ENCODE assay signal across 9 mouse cellular contexts in genomic region chr14:57707100-57707893, GRCm38 (mm10). TPM values are rescaled to one million over a fixed set of nuclear protein-coding genes. Genes with fewer than 3 reads are reported as not detected.
DNase-seq lines count a peak whose midpoint lies in the region; ATAC-seq lines count a peak whose summit lies in the region.
"Had no signal": no experiment of that assay in that cellular context is flagged by ENCODE, and none has a peak within 500 bp of the region (broad histone marks: within the 10 kb centered on the region; RNA-seq: fewer than 3 reads in every experiment).

No protein-coding gene starts in this region.

- H3K27ac ChIP-seq in embryonic facial prominence, embryonic 12.5 days = peak overlapping the region; percentile 60
- H3K27ac ChIP-seq in heart, embryonic 15.5 days = peak overlapping the region; percentile 80
- H3K27ac ChIP-seq in midbrain, embryonic 16.5 days (ENCODE audit: low read length) = peak overlapping the region; percentile 66

- no peak for ATAC-seq in embryonic facial prominence, embryonic 12.5 days (ENCODE audit: insufficient number of reproducible peaks, insufficient read depth, low FRiP score, low TSS enrichment)
- 0 out of 2 replicates have a peak, but pooled peaks have one; percentile 13 for ATAC-seq in heart, embryonic 15.5 days (replicated peaks; ENCODE audit: insufficient number of reproducible peaks, insufficient read depth, low FRiP score, low read depth)
- peak; percentile 36 for ATAC-seq in midbrain, embryonic 16.5 days
- ATAC-seq in inflammation-experienced regulatory T-cells, adult 6 months = no peak

- H3K27me3 ChIP-seq in embryonic facial prominence, embryonic 12.5 days = no peaks in the 10 kb centered on the region
- no peaks in the 10 kb centered on the region for H3K27me3 ChIP-seq in heart, embryonic 15.5 days
- no peaks in the 10 kb centered on the region for H3K27me3 ChIP-seq in midbrain, embryonic 16.5 days (ENCODE audit: control insufficient read depth, insufficient read depth, low read depth, low read length)

- DNase-seq in retina, postnatal 1 day = peak; percentile 21
- no peak for DNase-seq in retina, embryonic 14.5 days (ENCODE audit: low spot score)
- DNase-seq in kidney, postnatal 36 days = peak; percentile 44 to 54
- no peak for DNase-seq in spleen, postnatal 10 days (ENCODE audit: low spot score in 2 of 2)

- no peak overlapping the region for H3K4me2 ChIP-seq in embryonic facial prominence, embryonic 12.5 days (replicated peaks)
- no peak overlapping the region for H3K4me2 ChIP-seq in heart, embryonic 15.5 days
- H3K4me2 ChIP-seq in midbrain, embryonic 16.5 days (ENCODE audit: low read length) = peak overlapping the region; percentile 16; the same call in 1 of the 2 replicates

- no peaks in the 10 kb centered on the region for H3K9me3 ChIP-seq in embryonic facial prominence, embryonic 12.5 days
- H3K9me3 ChIP-seq in heart, embryonic 15.5 days (replicated peaks) = no peaks in the 10 kb centered on the region
- H3K9me3 ChIP-seq in midbrain, embryonic 16.5 days (replicated peaks; ENCODE audit: control insufficient read depth, low read length, poor library complexity, severe bottlenecking) = no peaks in the 10 kb centered on the region

- H3K9ac ChIP-seq in embryonic facial prominence, embryonic 12.5 days = no peak overlapping the region; the same call in 1 of the 2 replicates
- H3K9ac ChIP-seq in heart, embryonic 15.5 days = peak overlapping the region; percentile 39
- peak overlapping the region; percentile 25 for H3K9ac ChIP-seq in midbrain, embryonic 16.5 days (ENCODE audit: low read depth, low read length)

- peaks cover 25% of the 10 kb centered on the region for H3K36me3 ChIP-seq in embryonic facial prominence, embryonic 12.5 days
- H3K36me3 ChIP-seq in heart, embryonic 15.5 days = peaks cover 6% of the 10 kb centered on the region; the same call in 1 of the 2 replicates
- no peaks in the 10 kb centered on the region for H3K36me3 ChIP-seq in midbrain, embryonic 16.5 days (ENCODE audit: control insufficient read depth, insufficient read depth, low read length)

- WGBS in embryonic facial prominence, embryonic 12.5 days = 50% methylated on average over 18 of the region's 18 CpGs
- WGBS in heart, embryonic 15.5 days = 53% methylated on average over 18 of the region's 18 CpGs
- WGBS in midbrain, embryonic 16.5 days = 24% methylated on average over 18 of the region's 18 CpGs

- no peak overlapping the region for H3K4me3 ChIP-seq in embryonic facial prominence, embryonic 12.5 days
- H3K4me3 ChIP-seq in heart, embryonic 15.5 days = no peak overlapping the region
- H3K4me3 ChIP-seq in midbrain, embryonic 16.5 days (ENCODE audit: low read depth, low read length) = no peak overlapping the region

- peaks cover 12% of the 10 kb centered on the region for H3K4me1 ChIP-seq in embryonic facial prominence, embryonic 12.5 days
- H3K4me1 ChIP-seq in heart, embryonic 15.5 days (replicated peaks) = peaks cover 34% of the 10 kb centered on the region
- peaks cover 22% of the 10 kb centered on the region for H3K4me1 ChIP-seq in midbrain, embryonic 16.5 days (ENCODE audit: control insufficient read depth, insufficient read depth, low read length)

RNA-seq across cellular contexts. Expression of gene Gm49361, which starts 38.6 kb away (rescaled TPM):
- not detected in 2 replicates for polyA plus RNA-seq in embryonic facial prominence, embryonic 12.5 days (2016; fragmentation: Nextera tagmentation; extraction: Ambion mirVana)
- not detected in 2 replicates for polyA plus RNA-seq in heart, embryonic 15.5 days (2015; fragmentation: Nextera tagmentation; extraction: Ambion mirVana)
- polyA plus RNA-seq in midbrain, embryonic 16.5 days (2015; fragmentation: Nextera tagmentation; extraction: Ambion mirVana) = not detected in 2 replicates
- polyA plus RNA-seq in inflammation-experienced regulatory T-cells, adult 6 months (2017; shearing (Covaris generic)) = not detected
- polyA plus RNA-seq: limb, embryonic 11.5 days had no signal

RNA-seq across cellular contexts. Expression of gene Xpo4, which starts 42.1 kb away (rescaled TPM):
- polyA plus RNA-seq in embryonic facial prominence, embryonic 12.5 days (2016; fragmentation: Nextera tagmentation; extraction: Ambion mirVana) = 31.6 and 32.7 TPM in 2 replicates
- 11.1 and 12.6 TPM in 2 replicates for polyA plus RNA-seq in heart, embryonic 15.5 days (2015; fragmentation: Nextera tagmentation; extraction: Ambion mirVana)
- polyA plus RNA-seq in midbrain, embryonic 16.5 days (2015; fragmentation: Nextera tagmentation; extraction: Ambion mirVana) = 10.5 and 12.2 TPM in 2 replicates
- polyA plus RNA-seq in inflammation-experienced regulatory T-cells, adult 6 months (2017; shearing (Covaris generic)) = 10 to 100 TPM; 24.6 to 32.2 (median 29.7) TPM

RNA-seq across cellular contexts. Expression of gene Lats2, which starts 50.9 kb away (rescaled TPM):
- polyA plus RNA-seq in embryonic facial prominence, embryonic 12.5 days (2016; fragmentation: Nextera tagmentation; extraction: Ambion mirVana) = 25.4 and 26.3 TPM in 2 replicates
- polyA plus RNA-seq in heart, embryonic 15.5 days (2015; fragmentation: Nextera tagmentation; extraction: Ambion mirVana) = 20.3 and 26.2 TPM in 2 replicates
- 5.2 and 5.5 TPM in 2 replicates for polyA plus RNA-seq in midbrain, embryonic 16.5 days (2015; fragmentation: Nextera tagmentation; extraction: Ambion mirVana)
- 10 to 100 TPM; 13.0 to 23.0 (median 20.1) TPM for polyA plus RNA-seq in inflammation-experienced regulatory T-cells, adult 6 months (2017; shearing (Covaris generic))

Comparison
In these comparisons a context has a peak if more than half of its experiments do, and no peak if none do; other contexts are left out.
1. DNase-seq: peak in retina, postnatal 1 day (single experiment) and kidney, postnatal 36 days (2 of 2); none in retina, embryonic 14.5 days (single experiment) and spleen, postnatal 10 days (0 of 2).
2. ATAC-seq: peak in heart, embryonic 15.5 days (single experiment) and midbrain, embryonic 16.5 days (single experiment); none in embryonic facial prominence, embryonic 12.5 days (single experiment) and inflammation-experienced regulatory T-cells, adult 6 months (single experiment).
3. Peak in every context shown above with its lines, with median percentiles within 50 percentile points of each other: H3K27ac ChIP-seq.